Mouse (Mus musculus) heart, embryonic 16.5 days (tissue): ENCODE measurements at regions not wholly inside any gene's neighbourhood (a gene's known extent, or its start where the extent isn't known, plus 50 kb on each side); places are given as distances from the start of the nearest gene placed in this dataset.

Experiments
- ATAC-seq: fragments of 200-750 bp; cut with Nextera tagmentation; replicated peaks from 2 replicates; pipeline ENCODE4 v1.8.0; 2017; ENCODE audit warnings: moderate number of reproducible peaks; ENCODE audit not compliant: insufficient read depth, low FRiP score; ENCODE audit errors: extremely low read depth
- H3K27ac ChIP-seq: fragments of 300-500 bp; sonication (generic); 2 replicates; pipeline ENCODE4 v1.5.1; 2014; ENCODE audit warnings: mild to moderate bottlenecking, low read length, control low read depth, moderate library complexity
- H3K27me3 ChIP-seq: fragments of 300-500 bp; sonication (generic); 2 replicates; pipeline ENCODE4 v1.6.1; 2014; ENCODE audit warnings: low read length, mixed read lengths; ENCODE audit not compliant: control insufficient read depth, insufficient read depth
- H3K36me3 ChIP-seq: fragments of 300-500 bp; sonication (generic); 2 replicates; pipeline ENCODE4 v1.6.1; 2014; ENCODE audit not compliant: control insufficient read depth, insufficient read depth
- H3K4me1 ChIP-seq: fragments of 300-500 bp; sonication (generic); 2 replicates; pipeline ENCODE4 v1.6.1; 2014; ENCODE audit warnings: low read length, mixed read lengths; ENCODE audit not compliant: control insufficient read depth, insufficient read depth
- H3K4me2 ChIP-seq: fragments of 300-500 bp; sonication (generic); 2 replicates; pipeline ENCODE4 v1.6.1; 2014; ENCODE audit warnings: low read depth, mild to moderate bottlenecking, control low read depth, low read length
- H3K4me3 ChIP-seq: fragments of 300-500 bp; sonication (generic); 2 replicates; pipeline ENCODE4 v1.5.1; 2014; ENCODE audit warnings: mild to moderate bottlenecking, control low read depth, low read length
- H3K9ac ChIP-seq: fragments of 300-500 bp; sonication (generic); 2 replicates; pipeline ENCODE4 v1.6.1; 2014; ENCODE audit warnings: low read length, control low read depth
- H3K9me3 ChIP-seq: fragments of 300-500 bp; sonication (generic); replicated peaks from 2 replicates; pipeline ENCODE4 v1.6.1; 2016; ENCODE audit warnings: low read length; ENCODE audit not compliant: control insufficient read depth
- WGBS: fragments of 180-500 bp; shearing (Covaris S2); extraction: QIAGEN DNeasy Blood & Tissue Kit; methylation state at CpG from one replicate; pipeline ENCODE4 v1.1.7; 2014; 5-methylcytosine and 5-hydroxymethylcytosine counted together

GRCm38 (mm10) chr13:51939715-51940114, 93.2 kb downstream of the Gadd45g start:
- no peak overlapping the region for H3K4me3 ChIP-seq
- no peak for ATAC-seq
- H3K4me1 ChIP-seq: no peaks in the 10 kb centered on the region
- no peak overlapping the region for H3K4me2 ChIP-seq
- H3K9ac ChIP-seq: no peak overlapping the region
- H3K9me3 ChIP-seq: no peaks in the 10 kb centered on the region
- H3K27ac ChIP-seq: no peak overlapping the region
- 86% methylated on average over 6 of the region's 6 CpGs for WGBS
- no peaks in the 10 kb centered on the region for H3K27me3 ChIP-seq
- no peaks in the 10 kb centered on the region for H3K36me3 ChIP-seq

- Histone ChIP-seq H3K36me3 (no peaks in the 10 kb centered on the region), H3K27me3 (no peaks in the 10 kb centered on the region), H3K9ac (no peak overlapping the region), H3K9me3 (no peaks in the 10 kb centered on the region), H3K4me1 (peaks cover 11% of the 10 kb centered on the region), H3K27ac (no peak overlapping the region), H3K4me2 (no peak overlapping the region), H3K4me3 (no peak overlapping the region)
- ATAC-seq: peak; percentile 61; the same call in 1 of the 2 replicates
- WGBS: 27% methylated on average over 3 of the region's 3 CpGs
Measured at GRCm38 (mm10) chr13:51946171-51946570, 99.7 kb downstream of the Gadd45g start.

GRCm38 (mm10) chr13:51948896-51949295, 102.4 kb downstream of the Gadd45g start:
- no peak overlapping the region for H3K4me2 ChIP-seq
- no peaks in the 10 kb centered on the region for H3K36me3 ChIP-seq
- H3K27me3 ChIP-seq: no peaks in the 10 kb centered on the region
- 82% methylated on average over 3 of the region's 3 CpGs for WGBS
- ATAC-seq: no peak
- H3K4me1 ChIP-seq: peaks cover 14% of the 10 kb centered on the region
- H3K27ac ChIP-seq: no peak overlapping the region
- H3K4me3 ChIP-seq: no peak overlapping the region
- H3K9me3 ChIP-seq: no peaks in the 10 kb centered on the region
- H3K9ac ChIP-seq: no peak overlapping the region

GRCm38 (mm10) chr13:51951506-51952038, 105.1 kb downstream of the Gadd45g start:
- H3K36me3 ChIP-seq: no peaks in the 10 kb centered on the region
- H3K4me3 ChIP-seq: no peak overlapping the region
- WGBS: 86% methylated on average over 7 of the region's 7 CpGs
- H3K27me3 ChIP-seq: no peaks in the 10 kb centered on the region
- H3K4me2 ChIP-seq: no peak overlapping the region
- no peaks in the 10 kb centered on the region for H3K9me3 ChIP-seq
- no peak for ATAC-seq
- no peak overlapping the region for H3K9ac ChIP-seq
- H3K27ac ChIP-seq: no peak overlapping the region
- H3K4me1 ChIP-seq: peaks cover 5% of the 10 kb centered on the region

- Histone ChIP-seq H3K4me1 (peaks cover 7% of the 10 kb centered on the region), H3K9ac (no peak overlapping the region), H3K4me3 (no peak overlapping the region), H3K9me3 (no peaks in the 10 kb centered on the region), H3K27ac (no peak overlapping the region), H3K27me3 (no peaks in the 10 kb centered on the region), H3K4me2 (no peak overlapping the region), H3K36me3 (no peaks in the 10 kb centered on the region)
- ATAC-seq: no peak; the same call in 1 of the 2 replicates
- WGBS: 48% methylated on average over 4 of the region's 4 CpGs
Measured at GRCm38 (mm10) chr13:51953084-51953483, 106.6 kb downstream of the Gadd45g start.

- no peaks in the 10 kb centered on the region for H3K9me3 ChIP-seq
- H3K36me3 ChIP-seq: no peaks in the 10 kb centered on the region
- H3K27ac ChIP-seq: no peak overlapping the region
Measured at GRCm38 (mm10) chr13:51953569-51953968, 107.1 kb downstream of the Gadd45g start.

GRCm38 (mm10) chr13:51957101-51957500, 110.6 kb downstream of the Gadd45g start:
- Histone ChIP-seq H3K27me3 (no peaks in the 10 kb centered on the region), H3K36me3 (no peaks in the 10 kb centered on the region), H3K4me2 (no peak overlapping the region), H3K27ac (no peak overlapping the region), H3K9me3 (no peaks in the 10 kb centered on the region), H3K4me3 (no peak overlapping the region), H3K4me1 (peaks cover 16% of the 10 kb centered on the region), H3K9ac (no peak overlapping the region)
- no peak for ATAC-seq
- 48% methylated on average over 8 of the region's 8 CpGs for WGBS

More at GRCm38 (mm10) chr13:51953569-51953968, 107.1 kb downstream of the Gadd45g start:
- H3K4me1 ChIP-seq: peaks cover 11% of the 10 kb centered on the region
- H3K4me3 ChIP-seq: no peak overlapping the region
- ATAC-seq: no peak
- no peak overlapping the region for H3K9ac ChIP-seq
- WGBS: 84% methylated on average over 8 of the region's 8 CpGs
- H3K4me2 ChIP-seq: no peak overlapping the region
- H3K27me3 ChIP-seq: no peaks in the 10 kb centered on the region

GRCm38 (mm10) chr13:51959591-51959990, 113.1 kb downstream of the Gadd45g start:
- Histone ChIP-seq H3K9me3 (no peaks in the 10 kb centered on the region), H3K4me1 (peaks cover 21% of the 10 kb centered on the region), H3K4me3 (no peak overlapping the region), H3K9ac (no peak overlapping the region), H3K27me3 (no peaks in the 10 kb centered on the region), H3K27ac (no peak overlapping the region), H3K4me2 (no peak overlapping the region), H3K36me3 (no peaks in the 10 kb centered on the region)
- 81% methylated on average over 8 of the region's 8 CpGs for WGBS
- no peak for ATAC-seq

GRCm38 (mm10) chr13:51960262-51960661, 113.8 kb downstream of the Gadd45g start:
- Histone ChIP-seq H3K27ac (no peak overlapping the region), H3K4me3 (no peak overlapping the region), H3K4me2 (no peak overlapping the region), H3K27me3 (no peaks in the 10 kb centered on the region), H3K9ac (no peak overlapping the region), H3K4me1 (peaks cover 28% of the 10 kb centered on the region), H3K9me3 (no peaks in the 10 kb centered on the region), H3K36me3 (no peaks in the 10 kb centered on the region)
- 47% methylated on average over 4 of the region's 4 CpGs for WGBS
- no peak for ATAC-seq
